Mouse (Mus musculus): ENCODE results near the gene Sik3. TPM values are rescaled to one million over a fixed set of nuclear protein-coding genes. Genes with fewer than 3 reads are reported as not detected.

Sik3 gene
- polyA plus RNA-seq, 1 experiment from 2014 or later, result 4.7 TPM

Other genes starting within 250 kb of the Sik3 start
- gene Cep164, start 184.1 kb upstream of the Sik3 start, polyA plus RNA-seq (2015; fragmentation: Nextera tagmentation; extraction: Ambion mirVana), result 13.0 and 14.4 TPM in 2 replicates
- gene Bace1, start 174.2 kb upstream of the Sik3 start, polyA plus RNA-seq (2015; fragmentation: Nextera tagmentation; extraction: Ambion mirVana), result 17.6 and 19.1 TPM in 2 replicates
- gene Pcsk7, start 106.3 kb upstream of the Sik3 start, polyA plus RNA-seq (2015; fragmentation: Nextera tagmentation; extraction: Ambion mirVana), result 16.4 TPM in 2 replicates
- 40.0 and 40.7 TPM in 2 replicates for gene Rnf214, start 105.9 kb upstream of the Sik3 start, polyA plus RNA-seq (2015; fragmentation: Nextera tagmentation; extraction: Ambion mirVana)
- 151 and 203 TPM in 2 replicates for gene Tagln, start 76.8 kb upstream of the Sik3 start, polyA plus RNA-seq (2015; fragmentation: Nextera tagmentation; extraction: Ambion mirVana)
- gene Sidt2, start 57.6 kb upstream of the Sik3 start, polyA plus RNA-seq (2015; fragmentation: Nextera tagmentation; extraction: Ambion mirVana), result 35.5 and 36.3 TPM in 2 replicates
- gene Pafah1b2, start 130 bp upstream of the Sik3 start, polyA plus RNA-seq (2015; fragmentation: Nextera tagmentation; extraction: Ambion mirVana), result 133 and 137 TPM in 2 replicates
- gene Apoa1, start 215.8 kb downstream of the Sik3 start, polyA plus RNA-seq (2015; fragmentation: Nextera tagmentation; extraction: Ambion mirVana), result 11.2 and 68.6 TPM in 2 replicates
- gene Apoc3, start 222.8 kb downstream of the Sik3 start, polyA plus RNA-seq (2015; fragmentation: Nextera tagmentation; extraction: Ambion mirVana), result not detected in 2 replicates
- gene Apoa4, start 227.9 kb downstream of the Sik3 start, polyA plus RNA-seq (2015; fragmentation: Nextera tagmentation; extraction: Ambion mirVana), result not detected in 2 replicates